Mouse (Mus musculus): Measurements from ENCODE around the gene Kcna2. TPM values are rescaled to one million over a fixed set of nuclear protein-coding genes. Genes with fewer than 3 reads are reported as not detected.

Gene Kcna2
- total RNA-seq (2015; ENCODE audit: low replicate concordance) (1.0 and 2.1 TPM in 2 replicates), total RNA-seq (2017; ENCODE audit: low replicate concordance) (0.98 and 1.3 TPM in 2 replicates)

GRCm38 (mm10) chr3:107100811-107101455 lies at the start of gene Kcna2:
Gene Kcna2, plus strand, starts transcription at chr3:107101146.
- ATAC-seq (replicated peaks; ENCODE audit: low FRiP score, poor library complexity, severe bottlenecking), result no peak

GRCm38 (mm10) chr3:107061468-107061867 lies 39.5 kb upstream of the Kcna2 start:
- no peak for ATAC-seq (replicated peaks; ENCODE audit: low FRiP score, poor library complexity, severe bottlenecking)

GRCm38 (mm10) chr3:107062771-107063170 lies 38.2 kb upstream of the Kcna2 start:
- ATAC-seq (replicated peaks; ENCODE audit: low FRiP score, poor library complexity, severe bottlenecking), result no peak

- no peak for ATAC-seq (replicated peaks; ENCODE audit: low FRiP score, poor library complexity, severe bottlenecking)
Observed at GRCm38 (mm10) chr3:107065510-107066095, 35.3 kb upstream of the Kcna2 start.

- ATAC-seq (replicated peaks; ENCODE audit: low FRiP score, poor library complexity, severe bottlenecking), result no peak
Observed at GRCm38 (mm10) chr3:107066165-107066850, 34.6 kb upstream of the Kcna2 start.

- no peak for ATAC-seq (replicated peaks; ENCODE audit: low FRiP score, poor library complexity, severe bottlenecking)
Observed at GRCm38 (mm10) chr3:107067245-107067644, 33.7 kb upstream of the Kcna2 start.

- no peak for ATAC-seq (replicated peaks; ENCODE audit: low FRiP score, poor library complexity, severe bottlenecking)
Observed at GRCm38 (mm10) chr3:107073863-107074262, 27.1 kb upstream of the Kcna2 start.

GRCm38 (mm10) chr3:107075705-107076104 lies 25.2 kb upstream of the Kcna2 start:
- ATAC-seq (replicated peaks; ENCODE audit: low FRiP score, poor library complexity, severe bottlenecking), result no peak

- ATAC-seq (replicated peaks; ENCODE audit: low FRiP score, poor library complexity, severe bottlenecking), result no peak
Observed at GRCm38 (mm10) chr3:107076658-107077057, 24.3 kb upstream of the Kcna2 start.

GRCm38 (mm10) chr3:107077101-107077500 lies 23.8 kb upstream of the Kcna2 start:
- ATAC-seq (replicated peaks; ENCODE audit: low FRiP score, poor library complexity, severe bottlenecking), result no peak

GRCm38 (mm10) chr3:107080803-107081202 lies 20.1 kb upstream of the Kcna2 start:
- ATAC-seq (replicated peaks; ENCODE audit: low FRiP score, poor library complexity, severe bottlenecking), result no peak

GRCm38 (mm10) chr3:107081227-107081626 lies 19.7 kb upstream of the Kcna2 start:
- ATAC-seq (replicated peaks; ENCODE audit: low FRiP score, poor library complexity, severe bottlenecking), result no peak

GRCm38 (mm10) chr3:107084586-107084985 lies 16.4 kb upstream of the Kcna2 start:
- no peak for ATAC-seq (replicated peaks; ENCODE audit: low FRiP score, poor library complexity, severe bottlenecking)

GRCm38 (mm10) chr3:107087410-107087809 lies 13.5 kb upstream of the Kcna2 start:
- no peak for ATAC-seq (replicated peaks; ENCODE audit: low FRiP score, poor library complexity, severe bottlenecking)

GRCm38 (mm10) chr3:107088820-107089219 lies 12.1 kb upstream of the Kcna2 start:
- ATAC-seq (replicated peaks; ENCODE audit: low FRiP score, poor library complexity, severe bottlenecking), result no peak

- no peak for ATAC-seq (replicated peaks; ENCODE audit: low FRiP score, poor library complexity, severe bottlenecking)
Observed at GRCm38 (mm10) chr3:107089475-107089874, 11.5 kb upstream of the Kcna2 start.

- ATAC-seq (replicated peaks; ENCODE audit: low FRiP score, poor library complexity, severe bottlenecking), result no peak
Observed at GRCm38 (mm10) chr3:107090001-107090400, 10.9 kb upstream of the Kcna2 start.

GRCm38 (mm10) chr3:107090403-107091150 lies 10.4 kb upstream of the Kcna2 start:
- no peak for ATAC-seq (replicated peaks; ENCODE audit: low FRiP score, poor library complexity, severe bottlenecking)

- ATAC-seq (replicated peaks; ENCODE audit: low FRiP score, poor library complexity, severe bottlenecking), result peak; percentile 70
Observed at GRCm38 (mm10) chr3:107094028-107094427, 6.9 kb upstream of the Kcna2 start.

- ATAC-seq (replicated peaks; ENCODE audit: low FRiP score, poor library complexity, severe bottlenecking), result no peak
Observed at GRCm38 (mm10) chr3:107096269-107096731, 4.6 kb upstream of the Kcna2 start.

Data from erythroblast, adult 5-6 weeks (primary cell).